Mouse (Mus musculus) forebrain, embryonic 16.5 days (tissue): Measurements from ENCODE around the gene Col4a4. TPM values are rescaled to one million over a fixed set of nuclear protein-coding genes. Genes with fewer than 3 reads are reported as not detected.
A peak's percentile ranks its signal among the peaks of the same experiment; 100 is the strongest.

Source experiments
- ATAC-seq: fragments of 200-750 bp; cut with Nextera tagmentation; 2 replicates; pipeline ENCODE4 v1.8.0; 2017; ENCODE audit warnings: mild to moderate bottlenecking, moderate library complexity
- H3K27ac ChIP-seq: fragments of 300-500 bp; sonication (generic); 2 replicates; pipeline ENCODE4 v1.5.1; 2014; ENCODE audit warnings: low read length, control low read depth
- H3K27me3 ChIP-seq: fragments of 300-500 bp; sonication (generic); replicated peaks from 2 replicates; pipeline ENCODE4 v1.6.1; 2014; ENCODE audit warnings: low read length; ENCODE audit not compliant: control insufficient read depth, insufficient read depth
- H3K36me3 ChIP-seq: fragments of 300-500 bp; sonication (generic); 2 replicates; pipeline ENCODE4 v1.6.1; 2014; ENCODE audit not compliant: control insufficient read depth, insufficient read depth
- H3K4me1 ChIP-seq: fragments of 300-500 bp; sonication (generic); replicated peaks from 2 replicates; pipeline ENCODE4 v1.6.1; 2014; ENCODE audit warnings: low read length; ENCODE audit not compliant: control insufficient read depth, insufficient read depth
- H3K4me2 ChIP-seq: fragments of 300-500 bp; sonication (generic); 2 replicates; pipeline ENCODE4 v1.6.1; 2014; ENCODE audit warnings: mild to moderate bottlenecking, low read length, control low read depth
- H3K4me3 ChIP-seq: fragments of 300-500 bp; sonication (generic); replicated peaks from 2 replicates; pipeline ENCODE4 v1.5.1; 2014; ENCODE audit warnings: mild to moderate bottlenecking, low read length, control low read depth
- H3K9ac ChIP-seq: fragments of 300-500 bp; sonication (generic); replicated peaks from 2 replicates; pipeline ENCODE4 v1.6.1; 2014; ENCODE audit warnings: low read depth, low read length, control low read depth
- H3K9me3 ChIP-seq: fragments of 300-500 bp; sonication (generic); 2 replicates; pipeline ENCODE4 v1.6.1; 2016; ENCODE audit warnings: low read length; ENCODE audit not compliant: control insufficient read depth
- WGBS: fragments of 180-500 bp; shearing (Covaris S2); extraction: QIAGEN DNeasy Blood & Tissue Kit; methylation state at CpG from one replicate; pipeline ENCODE4 v1.1.7; 2014; 5-methylcytosine and 5-hydroxymethylcytosine counted together
- polyA plus RNA-seq: library from polyadenylated mRNA; unstranded; fragments of >200 nt; fragmentation: Nextera tagmentation; extraction: Ambion mirVana; gene quantifications from 2 replicates; pipeline ENCODE4 v1.2.1, GENCODE M21; 2015

Col4a4 gene
- polyA plus RNA-seq, 1 experiment from 2014 or later, result 0.25 TPM

GRCm38 (mm10) chr1:82554889-82555288, 31.8 kb downstream of the Col4a4 start:
- Histone ChIP-seq H3K9ac (no peak overlapping the region), H3K27me3 (no peaks in the 10 kb centered on the region), H3K4me1 (no peaks in the 10 kb centered on the region), H3K9me3 (no peaks in the 10 kb centered on the region), H3K36me3 (no peaks in the 10 kb centered on the region), H3K4me2 (no peak overlapping the region), H3K27ac (no peak overlapping the region), H3K4me3 (no peak overlapping the region)
- ATAC-seq, result peak; percentile 36; the same call in 1 of the 2 replicates
- 79% methylated on average over 5 of the region's 5 CpGs for WGBS

GRCm38 (mm10) chr1:82554443-82554850, 32.2 kb downstream of the Col4a4 start:
- no peak overlapping the region for H3K9ac ChIP-seq
- peak; percentile 86 for ATAC-seq

GRCm38 (mm10) chr1:82545199-82545960, 41.3 kb downstream of the Col4a4 start:
- Histone ChIP-seq H3K9ac (no peak overlapping the region), H3K9me3 (no peaks in the 10 kb centered on the region), H3K27ac (no peak overlapping the region), H3K27me3 (no peaks in the 10 kb centered on the region), H3K4me1 (0 out of 2 replicates have a peak, but pooled peaks cover 5% of the 10 kb centered on the region), H3K36me3 (no peaks in the 10 kb centered on the region), H3K4me2 (no peak overlapping the region), H3K4me3 (no peak overlapping the region)
- no peak for ATAC-seq
- WGBS, result 45% methylated on average over 8 of the region's 8 CpGs

More at GRCm38 (mm10) chr1:82554443-82554850, 32.2 kb downstream of the Col4a4 start:
- Histone ChIP-seq H3K36me3 (no peaks in the 10 kb centered on the region), H3K4me3 (no peak overlapping the region), H3K4me1 (no peaks in the 10 kb centered on the region), H3K4me2 (no peak overlapping the region), H3K9me3 (no peaks in the 10 kb centered on the region), H3K27me3 (no peaks in the 10 kb centered on the region), H3K27ac (no peak overlapping the region)
- WGBS, result 43% methylated on average over 6 of the region's 6 CpGs

GRCm38 (mm10) chr1:82544419-82545185, 42.0 kb downstream of the Col4a4 start:
- no peaks in the 10 kb centered on the region for H3K36me3 ChIP-seq
- H3K9me3 ChIP-seq, result no peaks in the 10 kb centered on the region
- H3K27ac ChIP-seq, result no peak overlapping the region
- 30% methylated on average over 6 of the region's 6 CpGs for WGBS
- no peaks in the 10 kb centered on the region for H3K27me3 ChIP-seq
- 0 out of 2 replicates have a peak, but pooled peaks cover 5% of the 10 kb centered on the region for H3K4me1 ChIP-seq
- 0 out of 2 replicates have a peak, but pooled peaks have one; percentile 52 for ATAC-seq
- H3K4me3 ChIP-seq, result no peak overlapping the region
- H3K4me2 ChIP-seq, result no peak overlapping the region
- no peak overlapping the region for H3K9ac ChIP-seq

- ATAC-seq, result no peak
- no peaks in the 10 kb centered on the region for H3K9me3 ChIP-seq
- no peak overlapping the region for H3K4me3 ChIP-seq
- H3K4me1 ChIP-seq, result 0 out of 2 replicates have a peak, but pooled peaks cover 5% of the 10 kb centered on the region
- no peaks in the 10 kb centered on the region for H3K27me3 ChIP-seq
- H3K9ac ChIP-seq, result no peak overlapping the region
- no peak overlapping the region for H3K27ac ChIP-seq
- no peaks in the 10 kb centered on the region for H3K36me3 ChIP-seq
- no peak overlapping the region for H3K4me2 ChIP-seq
- WGBS, result 45% methylated on average over 2 of the region's 2 CpGs
These were observed 42.7 kb downstream of the Col4a4 start for GRCm38 (mm10) chr1:82543934-82544333.

GRCm38 (mm10) chr1:82540056-82540455, 46.6 kb downstream of the Col4a4 start:
- Histone ChIP-seq H3K27me3 (no peaks in the 10 kb centered on the region), H3K4me2 (no peak overlapping the region), H3K36me3 (no peaks in the 10 kb centered on the region), H3K9me3 (no peaks in the 10 kb centered on the region), H3K4me1 (peaks cover 10% of the 10 kb centered on the region; the same call in 1 of the 2 replicates), H3K9ac (no peak overlapping the region), H3K4me3 (no peak overlapping the region), H3K27ac (no peak overlapping the region)
- ATAC-seq, result no peak
- 89% methylated on average over 5 of the region's 5 CpGs for WGBS

- H3K9ac ChIP-seq, result no peak overlapping the region
- H3K9me3 ChIP-seq, result no peaks in the 10 kb centered on the region
- ATAC-seq, result no peak
- no peak overlapping the region for H3K4me3 ChIP-seq
- peaks cover 5% of the 10 kb centered on the region; the same call in 1 of the 2 replicates for H3K4me1 ChIP-seq
- 79% methylated on average over 3 of the region's 3 CpGs for WGBS
- H3K27me3 ChIP-seq, result no peaks in the 10 kb centered on the region
- H3K27ac ChIP-seq, result no peak overlapping the region
- no peaks in the 10 kb centered on the region for H3K36me3 ChIP-seq
- H3K4me2 ChIP-seq, result no peak overlapping the region
These were observed 48.8 kb downstream of the Col4a4 start for GRCm38 (mm10) chr1:82537848-82538247.

GRCm38 (mm10) chr1:82536515-82537174, 50.0 kb downstream of the Col4a4 start:
- ATAC-seq, result peak; percentile 77

GRCm38 (mm10) chr1:82527931-82528330, 58.7 kb downstream of the Col4a4 start:
- no peaks in the 10 kb centered on the region for H3K36me3 ChIP-seq

More at GRCm38 (mm10) chr1:82536515-82537174, 50.0 kb downstream of the Col4a4 start:
- Histone ChIP-seq H3K9me3 (no peaks in the 10 kb centered on the region), H3K27ac (no peak overlapping the region), H3K4me3 (no peak overlapping the region), H3K27me3 (no peaks in the 10 kb centered on the region), H3K4me1 (peaks cover 5% of the 10 kb centered on the region; the same call in 1 of the 2 replicates), H3K9ac (no peak overlapping the region), H3K36me3 (no peaks in the 10 kb centered on the region), H3K4me2 (no peak overlapping the region)
- WGBS, result 33% methylated on average over 6 of the region's 6 CpGs

More at GRCm38 (mm10) chr1:82527931-82528330, 58.7 kb downstream of the Col4a4 start:
- H3K9ac ChIP-seq, result no peak overlapping the region
- no peaks in the 10 kb centered on the region for H3K27me3 ChIP-seq
- H3K4me2 ChIP-seq, result no peak overlapping the region
- H3K9me3 ChIP-seq, result no peaks in the 10 kb centered on the region
- 43% methylated on average over 4 of the region's 4 CpGs for WGBS
- peak; percentile 51 for ATAC-seq
- no peak overlapping the region for H3K4me3 ChIP-seq
- peaks cover 8% of the 10 kb centered on the region for H3K4me1 ChIP-seq
- H3K27ac ChIP-seq, result no peak overlapping the region
